Mouse (Mus musculus) frontal cortex, postnatal 36 days (tissue): ENCODE results near the gene Serpinb6a.
A peak's percentile ranks its signal among the peaks of the same experiment; 100 is the strongest.

Experiments used
- DNase-seq, 2 experiments: peaks; one replicate each; pipeline ENCODE4 v3.0.0; 2022; ENCODE audit warnings: low spot score in 2 of 2

The Serpinb6a gene

DNA sequence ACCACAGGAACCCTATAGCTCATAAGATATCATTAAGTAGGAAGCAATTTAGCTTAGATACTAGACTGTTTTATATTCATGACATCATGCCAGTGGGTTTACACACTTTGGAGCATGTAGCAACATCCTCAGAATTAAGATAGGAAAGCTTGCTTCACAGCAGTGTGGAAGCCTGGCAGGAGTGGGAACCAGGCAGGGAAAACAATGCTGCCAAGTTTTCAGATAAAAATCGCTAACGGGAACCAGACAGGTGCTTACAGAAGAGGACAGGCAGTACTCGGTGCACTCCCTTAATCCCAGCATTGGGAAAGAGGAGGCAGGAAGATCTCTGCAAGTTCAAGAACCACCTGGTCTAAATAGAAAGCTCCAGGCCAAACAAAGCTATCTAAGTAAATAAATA, 95.8 kb downstream of the Serpinb6a start:
- no peak for DNase-seq

DNA sequence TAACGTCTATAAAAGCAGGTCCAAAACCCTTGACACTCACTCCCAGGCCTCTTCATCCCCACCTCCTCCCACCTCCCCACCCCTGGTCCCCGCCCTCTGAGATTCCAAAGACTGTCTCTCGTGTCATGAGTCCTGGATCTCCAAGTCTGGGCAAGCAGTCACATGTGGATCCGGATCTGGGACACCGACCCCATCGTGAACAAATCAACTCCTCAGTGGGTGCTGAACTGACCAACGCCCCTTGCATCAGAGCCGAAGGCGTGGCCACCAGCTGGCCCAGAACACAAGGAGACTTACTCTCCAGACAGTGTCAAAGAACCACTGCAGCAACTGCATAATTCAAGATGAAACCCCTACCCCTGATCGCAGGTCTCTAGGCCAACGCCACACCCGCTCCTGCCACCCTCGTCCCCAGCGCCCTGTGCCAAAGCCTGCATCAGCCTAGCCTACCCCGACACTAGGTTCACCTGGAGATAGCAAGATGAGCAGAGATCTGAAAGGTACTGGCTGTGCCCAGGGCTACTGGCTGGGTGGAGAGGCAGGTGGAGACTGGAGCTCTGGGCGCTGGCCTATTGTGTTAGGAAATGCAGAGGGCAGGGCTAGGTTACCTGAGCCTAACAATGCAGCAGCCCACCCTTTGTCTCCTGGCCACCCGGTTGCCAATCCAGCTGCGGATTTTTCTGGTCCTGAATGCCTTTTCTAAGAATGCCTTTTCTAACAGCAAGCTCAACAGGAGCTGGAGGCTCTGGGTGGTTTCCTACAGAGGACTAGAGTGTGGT, 97.2 kb downstream of the Serpinb6a start, which contains the start of gene Serpinb6c:
TSS of gene Serpinb6c (minus strand) at position 533 of the 779 bp plus-strand sequence.
- no peak for DNase-seq

DNA sequence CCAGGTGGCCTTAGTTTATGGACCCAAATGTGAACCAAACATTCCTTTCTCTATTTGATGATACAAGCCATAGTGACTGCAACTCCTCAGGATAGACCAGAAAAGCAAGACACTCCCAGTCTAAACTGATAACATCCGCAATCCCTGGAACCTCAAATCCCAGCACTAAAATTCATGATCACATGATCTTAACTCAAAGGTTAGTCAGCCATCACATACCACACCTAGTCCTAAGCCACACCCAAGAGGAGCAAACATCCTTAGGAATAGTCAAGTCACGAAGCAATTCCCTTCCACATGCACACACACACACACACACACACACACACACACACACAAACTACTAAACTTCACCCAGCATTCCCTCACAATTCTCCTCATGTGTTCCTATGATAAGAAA, 99.3 kb downstream of the Serpinb6a start:
- DNase-seq, result no peak

DNA sequence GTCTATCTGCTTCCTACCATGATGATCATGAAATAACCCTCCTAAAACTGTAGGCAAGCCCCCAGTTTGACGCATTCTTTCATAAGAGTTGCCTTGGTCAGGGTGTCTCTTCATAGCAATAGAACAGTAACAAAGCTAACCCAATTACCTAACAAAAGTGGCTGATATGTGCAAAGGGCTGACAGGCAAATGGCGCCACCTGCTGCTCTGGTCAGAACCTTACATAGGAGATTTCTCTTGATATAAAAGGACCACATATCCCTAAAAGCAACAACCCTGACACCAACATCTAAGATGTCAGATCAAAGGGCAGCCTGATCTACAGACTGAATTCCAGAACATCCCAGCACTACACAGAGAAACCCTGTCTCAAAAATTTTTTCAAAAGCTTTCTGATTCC, 108.4 kb downstream of the Serpinb6a start:
- DNase-seq, result peak in 1 of 2 experiments; percentile 24
